Mouse (Mus musculus) stomach, embryonic 14.5 days (tissue): Measurements from ENCODE around the gene Wipf1. TPM values are rescaled to one million over a fixed set of nuclear protein-coding genes. Genes with fewer than 3 reads are reported as not detected.
"Not testable (repeated sequence)": the region's sequence is repeated elsewhere in the genome, so short reads cannot be mapped to it uniquely, and the experiment has no call there.

Source experiments
- ATAC-seq: fragments of 200-750 bp; cut with Nextera tagmentation; 2 replicates; pipeline ENCODE4 v1.8.0; 2017; ENCODE audit warnings: low read depth, moderate TSS enrichment; ENCODE audit not compliant: insufficient number of reproducible peaks, insufficient read depth, low FRiP score
- H3K27ac ChIP-seq: fragments of 300-500 bp; sonication (generic); 2 replicates; pipeline ENCODE4 v1.5.1; 2014; ENCODE audit warnings: mild to moderate bottlenecking, low read length, moderate library complexity, mixed read lengths
- H3K27me3 ChIP-seq: fragments of 300-500 bp; sonication (generic); 2 replicates; pipeline ENCODE4 v1.6.1; 2014; ENCODE audit warnings: low read length, control low read depth, mixed read lengths; ENCODE audit not compliant: control insufficient read depth, insufficient read depth
- H3K36me3 ChIP-seq: fragments of 300-500 bp; sonication (generic); 2 replicates; pipeline ENCODE4 v1.6.1; 2014; ENCODE audit warnings: mild to moderate bottlenecking, control low read depth, low read length, moderate library complexity, mixed read lengths; ENCODE audit not compliant: control insufficient read depth, insufficient read depth
- H3K4me1 ChIP-seq: fragments of 300-500 bp; sonication (generic); 2 replicates; pipeline ENCODE4 v1.6.1; 2014; ENCODE audit warnings: low read length, control low read depth, mixed read lengths; ENCODE audit not compliant: control insufficient read depth, insufficient read depth
- H3K4me2 ChIP-seq: fragments of 300-500 bp; sonication (generic); replicated peaks from 2 replicates; pipeline ENCODE4 v1.6.1; 2014; ENCODE audit warnings: low read depth, low read length, control low read depth
- H3K4me3 ChIP-seq: fragments of 300-500 bp; sonication (generic); 2 replicates; pipeline ENCODE4 v1.5.1; 2014; ENCODE audit warnings: low read depth, low read length, control low read depth
- H3K9ac ChIP-seq: fragments of 300-500 bp; sonication (generic); replicated peaks from 2 replicates; pipeline ENCODE4 v1.6.1; 2014; ENCODE audit warnings: low read depth, mild to moderate bottlenecking, control low read depth, low read length, moderate library complexity, mixed read lengths
- H3K9me3 ChIP-seq: fragments of 300-500 bp; sonication (generic); 2 replicates; pipeline ENCODE4 v1.6.1; 2016; ENCODE audit warnings: low read depth, low read length, control low read depth; ENCODE audit not compliant: control insufficient read depth
- WGBS: fragments of 180-500 bp; shearing (Covaris S2); extraction: QIAGEN DNeasy Blood & Tissue Kit; methylation state at CpG from one replicate; pipeline ENCODE4 v1.1.7; 2014; 5-methylcytosine and 5-hydroxymethylcytosine counted together
- polyA plus RNA-seq: library from polyadenylated mRNA; unstranded; fragments of >200 nt; fragmentation: Nextera tagmentation; extraction: Ambion mirVana; gene quantifications from 2 replicates; pipeline ENCODE4 v1.2.1, GENCODE M21; 2014

The Wipf1 gene
- polyA plus RNA-seq, 1 experiment from 2014 or later: 12.0 TPM

GRCm38 (mm10) chr2:73509248-73510024 lies 20.1 kb downstream of the Wipf1 start:
- H3K4me2 ChIP-seq: no peak overlapping the region
- no peaks in the 10 kb centered on the region for H3K27me3 ChIP-seq
- ATAC-seq: no peak
- peaks cover 4% of the 10 kb centered on the region; the same call in 1 of the 2 replicates for H3K4me1 ChIP-seq
- WGBS: 70% methylated on average over 15 of the region's 15 CpGs
- H3K9me3 ChIP-seq: no peaks in the 10 kb centered on the region
- H3K36me3 ChIP-seq: no peaks in the 10 kb centered on the region
- H3K27ac ChIP-seq: no peak overlapping the region; the same call in 1 of the 2 replicates
- H3K4me3 ChIP-seq: no peak overlapping the region
- no peak overlapping the region for H3K9ac ChIP-seq

DNA sequence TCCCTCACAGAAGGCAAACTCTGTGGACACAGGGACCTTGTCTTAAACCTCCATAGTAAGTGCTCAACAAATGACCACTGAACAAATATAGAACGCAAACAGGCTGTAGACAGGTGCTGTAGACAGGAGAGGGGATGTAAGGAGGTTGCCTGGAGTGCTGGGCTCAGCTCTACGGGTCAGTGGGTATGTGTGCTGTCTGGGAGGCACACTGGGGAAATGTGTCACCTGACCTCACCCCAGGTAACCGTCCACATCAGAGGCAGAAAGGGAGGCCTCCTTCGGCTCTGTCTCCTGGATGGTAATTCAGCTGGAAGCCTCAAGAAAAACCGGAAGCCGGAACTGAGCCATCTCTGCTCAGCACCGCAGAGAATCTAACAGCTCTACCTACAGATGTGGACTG lies 21.6 kb downstream of the Wipf1 start:
- H3K4me3 ChIP-seq: no peak overlapping the region
- peaks cover 9% of the 10 kb centered on the region; the same call in 1 of the 2 replicates for H3K4me1 ChIP-seq
- no peaks in the 10 kb centered on the region for H3K9me3 ChIP-seq
- no peaks in the 10 kb centered on the region for H3K36me3 ChIP-seq
- no peak for ATAC-seq
- no peak overlapping the region for H3K4me2 ChIP-seq
- 60% methylated on average over 7 of the region's 7 CpGs for WGBS
- no peak overlapping the region for H3K9ac ChIP-seq
- no peaks in the 10 kb centered on the region for H3K27me3 ChIP-seq
- no peak overlapping the region for H3K27ac ChIP-seq

DNA sequence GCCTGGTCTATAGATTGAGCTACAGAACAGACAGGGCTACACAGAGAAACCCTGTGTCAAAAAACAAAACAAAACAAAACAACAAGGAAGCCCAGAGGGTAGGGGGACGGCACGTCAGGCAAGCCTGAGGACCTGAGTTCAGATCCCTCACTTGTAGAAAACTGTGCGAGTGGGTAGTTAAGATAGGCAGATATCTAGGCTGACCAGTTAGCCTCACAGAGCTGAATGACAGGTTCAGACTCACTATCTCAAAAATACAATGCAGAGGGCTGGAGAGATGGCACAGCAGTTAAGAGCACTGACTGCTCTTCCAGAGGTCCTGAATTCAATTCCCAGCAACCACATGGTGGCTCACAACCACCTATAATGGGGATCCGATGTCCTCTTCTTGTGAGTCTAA lies 23.2 kb downstream of the Wipf1 start:
- H3K27me3 ChIP-seq, H3K9me3 ChIP-seq, ATAC-seq, H3K36me3 ChIP-seq, H3K4me2 ChIP-seq, H3K9ac ChIP-seq, H3K4me1 ChIP-seq, H3K27ac ChIP-seq, H3K4me3 ChIP-seq: not testable (repeated sequence)
- WGBS: 94% methylated on average over 4 of the region's 4 CpGs

DNA sequence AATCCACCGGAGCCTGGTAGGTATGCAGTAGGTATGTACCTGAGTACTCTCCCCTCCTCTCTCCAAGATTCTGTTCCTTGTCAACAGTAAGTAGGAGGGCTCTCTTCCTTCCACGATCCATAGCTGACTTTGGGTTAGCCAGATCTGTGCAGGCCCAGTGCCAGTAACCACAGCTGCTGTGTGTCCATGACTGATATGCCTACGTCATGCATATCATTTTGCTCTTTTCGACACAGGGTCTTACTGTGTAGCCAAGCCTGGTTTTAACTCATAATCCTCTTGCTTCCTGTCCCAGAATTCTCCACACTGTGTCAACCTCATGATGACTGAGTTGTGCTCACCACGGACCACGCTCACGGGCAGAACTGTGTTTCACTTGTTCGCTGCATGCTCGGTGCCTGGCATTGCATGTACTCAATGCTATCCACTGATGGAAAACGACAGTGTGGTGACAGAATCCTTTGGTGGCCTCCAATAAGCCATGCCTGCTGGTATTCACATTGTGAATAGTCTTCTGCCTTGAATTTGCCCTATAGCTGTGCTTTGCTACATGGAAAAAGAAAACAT lies 26.6 kb downstream of the Wipf1 start:
- H3K9me3 ChIP-seq: no peaks in the 10 kb centered on the region
- peak; percentile 72 for ATAC-seq
- no peak overlapping the region for H3K9ac ChIP-seq
- no peaks in the 10 kb centered on the region for H3K27me3 ChIP-seq
- H3K4me2 ChIP-seq: no peak overlapping the region
- H3K4me1 ChIP-seq: peaks cover 9% of the 10 kb centered on the region; the same call in 1 of the 2 replicates
- H3K36me3 ChIP-seq: no peaks in the 10 kb centered on the region; the same call in 1 of the 2 replicates
- WGBS: 71% methylated on average over 10 of the region's 10 CpGs
- no peak overlapping the region for H3K27ac ChIP-seq
- no peak overlapping the region for H3K4me3 ChIP-seq

- Histone ChIP-seq H3K27me3 (no peaks in the 10 kb centered on the region), H3K4me2 (no peak overlapping the region), H3K9ac (no peak overlapping the region), H3K4me1 (peaks cover 16% of the 10 kb centered on the region; the same call in 1 of the 2 replicates), H3K4me3 (no peak overlapping the region), H3K36me3 (no peaks in the 10 kb centered on the region; the same call in 1 of the 2 replicates), H3K9me3 (no peaks in the 10 kb centered on the region), H3K27ac (no peak overlapping the region)
- no peak for ATAC-seq
- 56% methylated on average over 13 of the region's 13 CpGs for WGBS
Measured at GRCm38 (mm10) chr2:73500864-73501263, 28.7 kb downstream of the Wipf1 start.

- H3K9me3 ChIP-seq: no peaks in the 10 kb centered on the region
- no peak overlapping the region for H3K4me2 ChIP-seq
- no peak for ATAC-seq
- no peak overlapping the region for H3K27ac ChIP-seq
- H3K4me3 ChIP-seq: no peak overlapping the region
- peaks cover 22% of the 10 kb centered on the region; the same call in 1 of the 2 replicates for H3K4me1 ChIP-seq
- H3K36me3 ChIP-seq: no peaks in the 10 kb centered on the region; the same call in 1 of the 2 replicates
- H3K9ac ChIP-seq: no peak overlapping the region
- H3K27me3 ChIP-seq: no peaks in the 10 kb centered on the region
Measured at GRCm38 (mm10) chr2:73498322-73498721, 31.2 kb downstream of the Wipf1 start.

GRCm38 (mm10) chr2:73497572-73497971 lies 32.0 kb downstream of the Wipf1 start:
- H3K27ac ChIP-seq: no peak overlapping the region
- H3K4me1 ChIP-seq: peaks cover 15% of the 10 kb centered on the region; the same call in 1 of the 2 replicates
- no peaks in the 10 kb centered on the region for H3K9me3 ChIP-seq
- H3K9ac ChIP-seq: no peak overlapping the region
- no peaks in the 10 kb centered on the region; the same call in 1 of the 2 replicates for H3K36me3 ChIP-seq
- 0 out of 2 replicates have a peak, but pooled peaks have one; percentile 37 for ATAC-seq
- H3K4me3 ChIP-seq: no peak overlapping the region
- no peaks in the 10 kb centered on the region for H3K27me3 ChIP-seq
- H3K4me2 ChIP-seq: no peak overlapping the region
- WGBS: 40% methylated on average over 3 of the region's 3 CpGs

- H3K27ac ChIP-seq: no peak overlapping the region
- no peaks in the 10 kb centered on the region; the same call in 1 of the 2 replicates for H3K36me3 ChIP-seq
- 83% methylated on average over 9 of the region's 9 CpGs for WGBS
- H3K9ac ChIP-seq: no peak overlapping the region
- H3K4me1 ChIP-seq: peaks cover 17% of the 10 kb centered on the region; the same call in 1 of the 2 replicates
- ATAC-seq: no peak
- no peaks in the 10 kb centered on the region for H3K9me3 ChIP-seq
- no peak overlapping the region for H3K4me3 ChIP-seq
- H3K4me2 ChIP-seq: no peak overlapping the region
- H3K27me3 ChIP-seq: no peaks in the 10 kb centered on the region
Measured at GRCm38 (mm10) chr2:73496944-73497343, 32.6 kb downstream of the Wipf1 start.
